Mouse (Mus musculus) intestine, embryonic 16.5 days (tissue): ENCODE measurements around the gene Dscaml1. TPM values are rescaled to one million over a fixed set of nuclear protein-coding genes. Genes with fewer than 3 reads are reported as not detected.

ENCODE experiments used
- ATAC-seq: fragments of 200-750 bp; cut with Nextera tagmentation; 2 replicates; pipeline ENCODE4 v1.8.0; 2017; ENCODE audit warnings: moderate TSS enrichment, moderate library complexity
- H3K27ac ChIP-seq: fragments of 300-500 bp; sonication (generic); 2 replicates; pipeline ENCODE4 v1.5.1; 2014; ENCODE audit warnings: mild to moderate bottlenecking, low read length
- H3K27me3 ChIP-seq: fragments of 300-500 bp; sonication (generic); replicated peaks from 2 replicates; pipeline ENCODE4 v1.6.1; 2014; ENCODE audit warnings: low read length, control low read depth, mixed read lengths; ENCODE audit not compliant: control insufficient read depth, insufficient read depth
- H3K36me3 ChIP-seq: fragments of 300-500 bp; sonication (generic); 2 replicates; pipeline ENCODE4 v1.6.1; 2014; ENCODE audit warnings: low read length, control low read depth; ENCODE audit not compliant: control insufficient read depth, insufficient read depth
- H3K4me1 ChIP-seq: fragments of 300-500 bp; sonication (generic); 2 replicates; pipeline ENCODE4 v1.6.1; 2014; ENCODE audit warnings: low read length, control low read depth, mixed read lengths; ENCODE audit not compliant: control insufficient read depth, insufficient read depth
- H3K4me2 ChIP-seq: fragments of 300-500 bp; sonication (generic); 2 replicates; pipeline ENCODE4 v1.6.1; 2014; ENCODE audit warnings: low read depth, low read length, control low read depth
- H3K4me3 ChIP-seq: fragments of 300-500 bp; sonication (generic); 2 replicates; pipeline ENCODE4 v1.5.1; 2014; ENCODE audit warnings: mild to moderate bottlenecking, low read length
- H3K9ac ChIP-seq: fragments of 300-500 bp; sonication (generic); 2 replicates; pipeline ENCODE4 v1.6.1; 2014; ENCODE audit warnings: low read depth, low read length
- H3K9me3 ChIP-seq: fragments of 300-500 bp; sonication (generic); 2 replicates; pipeline ENCODE4 v1.6.1; 2016; ENCODE audit warnings: low read length, control low read depth; ENCODE audit not compliant: control insufficient read depth
- WGBS: fragments of 180-500 bp; shearing (Covaris S2); extraction: QIAGEN DNeasy Blood & Tissue Kit; methylation state at CpG from one replicate; pipeline ENCODE4 v1.1.7; 2014; 5-methylcytosine and 5-hydroxymethylcytosine counted together
- polyA plus RNA-seq: library from polyadenylated mRNA; unstranded; fragments of >200 nt; fragmentation: Nextera tagmentation; extraction: Ambion mirVana; gene quantifications from 2 replicates; pipeline ENCODE4 v1.2.1, GENCODE M21; 2015

Dscaml1 gene
- polyA plus RNA-seq, 1 experiment from 2014 or later = 0.33 TPM

GRCm38 (mm10) chr9:45457200-45457599 lies 30.8 kb downstream of the Dscaml1 start:
- no peaks in the 10 kb centered on the region for H3K27me3 ChIP-seq
- no peaks in the 10 kb centered on the region for H3K4me1 ChIP-seq
- no peak overlapping the region for H3K27ac ChIP-seq
- 33% methylated on average over 7 of the region's 7 CpGs for WGBS
- no peak for ATAC-seq
- no peak overlapping the region for H3K4me2 ChIP-seq
- H3K9me3 ChIP-seq = no peaks in the 10 kb centered on the region
- no peak overlapping the region for H3K9ac ChIP-seq
- no peak overlapping the region for H3K4me3 ChIP-seq
- H3K36me3 ChIP-seq = no peaks in the 10 kb centered on the region

- Histone ChIP-seq H3K27me3 (no peaks in the 10 kb centered on the region), H3K4me1 (no peaks in the 10 kb centered on the region), H3K4me2 (no peak overlapping the region), H3K27ac (no peak overlapping the region), H3K9me3 (no peaks in the 10 kb centered on the region), H3K4me3 (no peak overlapping the region), H3K9ac (no peak overlapping the region), H3K36me3 (no peaks in the 10 kb centered on the region)
- ATAC-seq = no peak
- WGBS = 73% methylated on average over 14 of the region's 14 CpGs
These were observed 31.9 kb downstream of the Dscaml1 start for GRCm38 (mm10) chr9:45458363-45458762.

- H3K27ac ChIP-seq = no peak overlapping the region
- H3K9ac ChIP-seq = no peak overlapping the region
- 50% methylated on average over 6 of the region's 6 CpGs for WGBS
- H3K36me3 ChIP-seq = no peaks in the 10 kb centered on the region
- H3K27me3 ChIP-seq = no peaks in the 10 kb centered on the region
- peak; percentile 33; the same call in 1 of the 2 replicates for ATAC-seq
- no peaks in the 10 kb centered on the region for H3K9me3 ChIP-seq
- H3K4me3 ChIP-seq = no peak overlapping the region
- peaks cover 5% of the 10 kb centered on the region; the same call in 1 of the 2 replicates for H3K4me1 ChIP-seq
- no peak overlapping the region for H3K4me2 ChIP-seq
These were observed 39.1 kb downstream of the Dscaml1 start for GRCm38 (mm10) chr9:45465396-45466019.

- 82% methylated on average over 10 of the region's 10 CpGs for whole genome bisulfite sequencing
These were observed 41.8 kb downstream of the Dscaml1 start for GRCm38 (mm10) chr9:45468235-45468634.

GRCm38 (mm10) chr9:45470746-45471471 lies 44.5 kb downstream of the Dscaml1 start:
- no peak overlapping the region for H3K9ac ChIP-seq
- H3K27me3 ChIP-seq = no peaks in the 10 kb centered on the region
- no peaks in the 10 kb centered on the region for H3K9me3 ChIP-seq
- H3K4me2 ChIP-seq = no peak overlapping the region
- H3K36me3 ChIP-seq = no peaks in the 10 kb centered on the region
- no peaks in the 10 kb centered on the region; the same call in 1 of the 2 replicates for H3K4me1 ChIP-seq
- H3K27ac ChIP-seq = no peak overlapping the region
- no peak overlapping the region for H3K4me3 ChIP-seq
- WGBS = 85% methylated on average over 10 of the region's 10 CpGs
- no peak for ATAC-seq

More at GRCm38 (mm10) chr9:45468235-45468634, 41.8 kb downstream of the Dscaml1 start:
- Histone ChIP-seq H3K9ac (no peak overlapping the region), H3K4me1 (peaks cover 5% of the 10 kb centered on the region; the same call in 1 of the 2 replicates), H3K27me3 (no peaks in the 10 kb centered on the region), H3K36me3 (no peaks in the 10 kb centered on the region), H3K27ac (no peak overlapping the region), H3K4me3 (no peak overlapping the region), H3K4me2 (no peak overlapping the region), H3K9me3 (no peaks in the 10 kb centered on the region)
- ATAC-seq = no peak

GRCm38 (mm10) chr9:45471691-45472090 lies 45.3 kb downstream of the Dscaml1 start:
- H3K9me3 ChIP-seq = no peaks in the 10 kb centered on the region
- ATAC-seq = no peak
- no peak overlapping the region for H3K4me2 ChIP-seq
- 32% methylated on average over 9 of the region's 9 CpGs for WGBS
- no peaks in the 10 kb centered on the region for H3K27me3 ChIP-seq
- H3K4me1 ChIP-seq = no peaks in the 10 kb centered on the region
- no peaks in the 10 kb centered on the region for H3K36me3 ChIP-seq
- H3K9ac ChIP-seq = no peak overlapping the region
- no peak overlapping the region for H3K27ac ChIP-seq
- H3K4me3 ChIP-seq = no peak overlapping the region

GRCm38 (mm10) chr9:45474874-45475273 lies 48.4 kb downstream of the Dscaml1 start:
- Histone ChIP-seq H3K9me3 (no peaks in the 10 kb centered on the region), H3K4me1 (no peaks in the 10 kb centered on the region), H3K4me3 (no peak overlapping the region), H3K4me2 (no peak overlapping the region), H3K27me3 (no peaks in the 10 kb centered on the region), H3K36me3 (no peaks in the 10 kb centered on the region), H3K9ac (no peak overlapping the region), H3K27ac (no peak overlapping the region)
- ATAC-seq = no peak

- no peak overlapping the region for H3K4me2 ChIP-seq
- no peak for ATAC-seq
- no peaks in the 10 kb centered on the region for H3K4me1 ChIP-seq
- no peak overlapping the region for H3K9ac ChIP-seq
- H3K4me3 ChIP-seq = no peak overlapping the region
- WGBS = 87% methylated on average over 9 of the region's 9 CpGs
- no peaks in the 10 kb centered on the region for H3K27me3 ChIP-seq
- H3K36me3 ChIP-seq = no peaks in the 10 kb centered on the region
- no peak overlapping the region for H3K27ac ChIP-seq
- H3K9me3 ChIP-seq = no peaks in the 10 kb centered on the region
These were observed 54.5 kb downstream of the Dscaml1 start for GRCm38 (mm10) chr9:45480936-45481335.

GRCm38 (mm10) chr9:45486665-45487074 lies 60.2 kb downstream of the Dscaml1 start:
- Histone ChIP-seq H3K27me3 (no peaks in the 10 kb centered on the region), H3K9me3 (no peaks in the 10 kb centered on the region), H3K4me3 (no peak overlapping the region), H3K36me3 (no peaks in the 10 kb centered on the region), H3K9ac (no peak overlapping the region), H3K4me1 (0 out of 2 replicates have a peak, but pooled peaks cover 4% of the 10 kb centered on the region), H3K4me2 (no peak overlapping the region), H3K27ac (peak overlapping the region; percentile 6; the same call in 1 of the 2 replicates)
- WGBS = 59% methylated on average over 4 of the region's 4 CpGs
- peak; percentile 85 for ATAC-seq
